Mouse (Mus musculus): ENCODE data around the gene Uts2r.
A peak's percentile ranks its signal among the peaks of the same experiment; 100 is the strongest.

- TF ChIP-seq CTCF (IDR thresholded peaks at IDR 0.05; ENCODE audit: extremely low read depth, insufficient read depth, insufficient read length, insufficient replicate concordance) (peak; percentile 8; the same call in 1 of the 2 replicates), POLR2A (IDR thresholded peaks at IDR 0.05; ENCODE audit: low read depth, low read length) (no peak)
Measured at GRCm38 (mm10) chr11:121148193-121148592, 11.9 kb upstream of the Uts2r start.

Measured in spleen, adult 2 months (tissue).